Mouse (Mus musculus) myocyte (in vitro differentiated cells): ENCODE data around the gene Slc9a2.

Experiments
- MYOD1 ChIP-seq, 3 experiments: IDR thresholded peaks; one replicate each; pipeline ENCODE4 v1.6.1; 2011; ENCODE audit warnings: control low read depth in 2 of 3, low read depth in 2 of 3, mild to moderate bottlenecking in 2 of 3, moderate library complexity in 1 of 3; ENCODE audit not compliant: insufficient read length in 2 of 3, control insufficient read depth in 1 of 3
- POLR2A ChIP-seq: IDR thresholded peaks from one replicate; pipeline ENCODE4 v1.6.1; 2011; ENCODE audit warnings: low read depth, mild to moderate bottlenecking, control low read depth, moderate library complexity; ENCODE audit not compliant: insufficient read length
- POLR2AphosphoS2 ChIP-seq: IDR thresholded peaks from one replicate; pipeline ENCODE4 v1.6.1; 2011; ENCODE audit warnings: low read depth, control low read depth; ENCODE audit not compliant: insufficient read length

DNA sequence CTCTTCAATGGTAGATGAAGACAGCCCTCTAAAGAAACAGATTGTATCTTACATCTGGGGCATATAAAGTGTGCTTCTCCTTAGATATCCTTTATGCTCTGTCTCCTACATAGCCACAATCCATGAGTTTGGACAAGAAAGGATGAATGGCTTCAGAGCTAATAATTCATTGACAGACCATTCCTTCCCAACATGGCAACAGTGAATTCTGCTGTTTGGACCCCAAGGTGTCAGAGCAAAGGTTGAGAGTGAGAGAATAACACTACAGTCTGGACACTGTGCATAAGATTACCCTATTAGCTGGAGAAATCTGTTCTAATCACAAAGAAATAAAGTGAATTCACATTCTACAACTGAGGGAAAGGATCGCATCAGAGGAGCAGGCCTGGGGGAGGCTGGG is 115.1 kb downstream of the Slc9a2 start:
- TF ChIP-seq POLR2AphosphoS2 (no peak), MYOD1 (IDR thresholded peaks at IDR 0.05; ENCODE audit: control insufficient read depth in 1 of 3, insufficient read length in 2 of 3, low read depth in 2 of 3) (no peak), POLR2A (no peak)
